Mouse (Mus musculus): ENCODE data around the gene Zfp202.

DNA sequence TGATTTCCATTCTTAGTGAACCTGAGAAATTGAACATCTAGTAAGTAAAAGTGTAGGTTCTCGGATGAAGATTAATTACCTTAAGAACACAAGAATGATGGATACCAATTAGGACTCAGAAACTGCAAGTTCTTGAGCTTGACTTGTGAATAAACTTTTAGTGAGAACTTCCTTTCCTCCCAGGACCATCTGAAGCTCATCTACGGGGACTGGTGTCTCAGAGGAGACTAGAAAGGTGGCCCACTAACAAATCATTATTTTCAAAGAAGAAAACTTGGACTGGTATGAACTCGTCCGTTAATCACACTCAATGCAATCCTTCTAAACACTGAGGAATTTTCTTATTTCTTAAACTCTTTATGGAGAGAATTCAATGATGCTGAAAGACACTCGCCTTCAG, 11.5 kb upstream of the Zfp202 start, which contains the start of gene Olfr986:
- TF ChIP-seq CTCF (IDR thresholded peaks at IDR 0.05; ENCODE audit: low read depth) (no peak), EP300 (IDR thresholded peaks at IDR 0.05; ENCODE audit: low read depth) (no peak)

Data from heart, postnatal 0 days (tissue).